Mouse (Mus musculus) ES-E14 (cell line): ENCODE measurements around the gene Pcmtd2.

Source experiments
- CHD2 ChIP-seq: IDR thresholded peaks from 2 replicates; pipeline ENCODE4 v1.6.1; 2014; ENCODE audit warnings: mild to moderate bottlenecking, low read depth, low read length, inconsistent platforms
- MAFK ChIP-seq: IDR thresholded peaks from 2 replicates; pipeline ENCODE4 v1.6.1; 2014; ENCODE audit warnings: mild to moderate bottlenecking, low read depth, low read length, inconsistent platforms; ENCODE audit not compliant: insufficient read depth
- ZC3H11A ChIP-seq: IDR thresholded peaks from 2 replicates; pipeline ENCODE4 v1.6.1; 2012; ENCODE audit warnings: low read depth, mild to moderate bottlenecking, inconsistent platforms, low read length, borderline replicate concordance

GRCm38 (mm10) chr2:181838293-181838680 is 633 bp downstream of the Pcmtd2 start:
- no peak for TF ChIP-seq ZC3H11A
- no peak for TF ChIP-seq MAFK
- TF ChIP-seq CHD2: no peak
